Mouse (Mus musculus) neural tube, embryonic 15.5 days (tissue): ENCODE results near the gene Pcsk2. TPM values are rescaled to one million over a fixed set of nuclear protein-coding genes. Genes with fewer than 3 reads are reported as not detected.
A peak's percentile ranks its signal among the peaks of the same experiment; 100 is the strongest.

ENCODE experiments used
- ATAC-seq: fragments of 200-750 bp; cut with Nextera tagmentation; 2 replicates; pipeline ENCODE4 v1.8.0; 2017; ENCODE audit warnings: mild to moderate bottlenecking, moderate TSS enrichment, moderate library complexity; ENCODE audit not compliant: low FRiP score
- H3K27ac ChIP-seq: fragments of 300-500 bp; sonication (generic); replicated peaks from 2 replicates; pipeline ENCODE4 v1.5.1; 2015; ENCODE audit warnings: mild to moderate bottlenecking, inconsistent platforms
- H3K27me3 ChIP-seq: fragments of 300-500 bp; sonication (generic); replicated peaks from 2 replicates; pipeline ENCODE4 v1.6.1; 2015; ENCODE audit warnings: inconsistent platforms
- H3K36me3 ChIP-seq: fragments of 300-500 bp; sonication (generic); 2 replicates; pipeline ENCODE4 v1.6.1; 2015; ENCODE audit warnings: inconsistent platforms
- H3K4me1 ChIP-seq: fragments of 300-500 bp; sonication (generic); 2 replicates; pipeline ENCODE4 v1.6.1; 2015; ENCODE audit warnings: inconsistent platforms
- H3K4me2 ChIP-seq: fragments of 300-500 bp; sonication (generic); 2 replicates; pipeline ENCODE4 v1.6.1; 2015; ENCODE audit warnings: inconsistent platforms, mild to moderate bottlenecking, moderate library complexity
- H3K4me3 ChIP-seq: fragments of 300-500 bp; sonication (generic); replicated peaks from 2 replicates; pipeline ENCODE4 v1.5.1; 2015; ENCODE audit warnings: mild to moderate bottlenecking, inconsistent platforms
- H3K9ac ChIP-seq: fragments of 300-500 bp; sonication (generic); replicated peaks from 2 replicates; pipeline ENCODE4 v1.6.1; 2015; ENCODE audit warnings: mild to moderate bottlenecking, inconsistent platforms
- H3K9me3 ChIP-seq: fragments of 300-500 bp; sonication (generic); replicated peaks from 2 replicates; pipeline ENCODE4 v1.6.1; 2016; ENCODE audit warnings: inconsistent platforms
- WGBS: fragments of 180-500 bp; shearing (Covaris S2); methylation state at CpG from one replicate; pipeline ENCODE4 v1.1.7; 2015; ENCODE audit warnings: mixed read lengths; 5-methylcytosine and 5-hydroxymethylcytosine counted together
- polyA plus RNA-seq: library from polyadenylated mRNA; unstranded; fragments of >200 nt; fragmentation: Nextera tagmentation; extraction: Ambion mirVana; gene quantifications from 2 replicates; pipeline ENCODE4 v1.2.1, GENCODE M21; 2015

The Pcsk2 gene
- polyA plus RNA-seq, 1 experiment from 2014 or later: 28.2 TPM

GRCm38 (mm10) chr2:143585341-143585740, 39.4 kb downstream of the Pcsk2 start:
- ATAC-seq: peak; percentile 56
- 0 out of 2 replicates have a peak, but pooled peaks cover 5% of the 10 kb centered on the region for H3K4me1 ChIP-seq
- H3K36me3 ChIP-seq: no peaks in the 10 kb centered on the region
- WGBS: 42% methylated on average over 6 of the region's 6 CpGs
- H3K9ac ChIP-seq: no peak overlapping the region
- no peaks in the 10 kb centered on the region for H3K27me3 ChIP-seq
- H3K4me2 ChIP-seq: no peak overlapping the region
- H3K4me3 ChIP-seq: no peak overlapping the region
- no peak overlapping the region for H3K27ac ChIP-seq
- no peaks in the 10 kb centered on the region for H3K9me3 ChIP-seq

DNA sequence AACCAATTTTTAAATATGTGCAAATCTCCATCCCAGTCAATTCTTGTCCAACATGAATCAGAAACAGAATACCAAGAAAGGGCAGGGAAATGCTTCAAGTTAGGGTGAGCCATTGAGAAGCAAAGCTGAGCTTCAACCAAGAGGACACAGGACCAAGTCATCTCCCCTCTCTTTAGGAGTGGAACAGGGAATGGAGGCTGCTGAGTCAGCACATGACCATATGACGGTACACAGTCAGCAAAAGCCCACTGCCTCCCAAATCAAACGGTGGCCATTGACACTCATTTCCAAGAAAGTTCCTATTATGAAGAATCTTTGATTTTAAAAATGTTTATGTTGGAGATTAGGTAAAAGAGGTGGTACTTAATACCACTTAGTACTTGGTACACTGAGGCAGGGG, 44.4 kb downstream of the Pcsk2 start:
- Histone ChIP-seq H3K9ac (no peak overlapping the region), H3K36me3 (no peaks in the 10 kb centered on the region), H3K4me1 (0 out of 2 replicates have a peak, but pooled peaks cover 3% of the 10 kb centered on the region), H3K4me2 (no peak overlapping the region), H3K4me3 (no peak overlapping the region), H3K9me3 (no peaks in the 10 kb centered on the region), H3K27ac (no peak overlapping the region), H3K27me3 (no peaks in the 10 kb centered on the region)
- 96% methylated on average over 2 of the region's 2 CpGs for WGBS
- ATAC-seq: no peak

GRCm38 (mm10) chr2:143603071-143603470, 57.1 kb downstream of the Pcsk2 start:
- no peaks in the 10 kb centered on the region for H3K9me3 ChIP-seq
- no peak overlapping the region for H3K27ac ChIP-seq
- H3K4me3 ChIP-seq: no peak overlapping the region
- 40% methylated on average over 3 of the region's 3 CpGs for WGBS
- H3K4me1 ChIP-seq: no peaks in the 10 kb centered on the region
- ATAC-seq: no peak
- H3K4me2 ChIP-seq: no peak overlapping the region
- H3K36me3 ChIP-seq: no peaks in the 10 kb centered on the region
- no peak overlapping the region for H3K9ac ChIP-seq
- H3K27me3 ChIP-seq: no peaks in the 10 kb centered on the region

DNA sequence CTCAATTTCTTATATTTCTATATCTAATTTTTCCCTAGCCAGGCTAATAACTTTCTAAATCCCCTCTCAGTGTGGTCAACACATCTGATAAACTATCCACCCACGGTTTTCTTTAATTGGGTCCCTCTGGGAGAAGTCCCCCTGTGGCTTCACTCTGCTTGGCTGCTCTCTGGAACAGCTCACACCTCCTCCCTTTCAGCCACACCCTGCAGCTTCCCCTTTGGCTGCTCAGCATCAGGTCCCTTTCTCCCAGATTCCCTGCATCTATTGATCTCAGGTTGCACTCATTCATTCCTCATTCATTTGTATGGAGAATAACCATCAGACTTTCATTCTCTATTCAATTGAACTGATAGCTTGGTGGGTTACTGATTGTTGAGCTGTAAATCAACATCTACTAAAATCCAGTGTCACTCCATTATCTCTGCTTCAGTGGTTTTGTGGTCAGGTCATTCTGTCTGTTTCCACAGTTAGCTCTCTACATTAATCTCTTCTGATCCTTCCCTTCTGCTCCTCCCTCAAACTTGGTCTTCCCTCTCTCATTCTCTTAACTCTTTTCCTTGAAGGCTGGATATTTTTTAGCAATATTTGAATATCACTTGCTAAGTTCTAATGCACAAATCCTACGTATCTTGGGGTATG, 58.0 kb downstream of the Pcsk2 start:
- H3K9me3 ChIP-seq: no peaks in the 10 kb centered on the region
- no peak overlapping the region for H3K9ac ChIP-seq
- no peak for ATAC-seq
- no peak overlapping the region for H3K4me3 ChIP-seq
- H3K27ac ChIP-seq: no peak overlapping the region
- no peaks in the 10 kb centered on the region for H3K27me3 ChIP-seq
- H3K4me1 ChIP-seq: no peaks in the 10 kb centered on the region
- WGBS: 50% methylated on average over 2 of the region's 2 CpGs
- H3K36me3 ChIP-seq: no peaks in the 10 kb centered on the region
- no peak overlapping the region for H3K4me2 ChIP-seq

- Histone ChIP-seq H3K4me1 (no peaks in the 10 kb centered on the region; the same call in 1 of the 2 replicates), H3K9ac (no peak overlapping the region), H3K27me3 (no peaks in the 10 kb centered on the region), H3K27ac (no peak overlapping the region), H3K4me3 (no peak overlapping the region), H3K36me3 (no peaks in the 10 kb centered on the region), H3K4me2 (no peak overlapping the region), H3K9me3 (no peaks in the 10 kb centered on the region)
- 63% methylated on average over 9 of the region's 9 CpGs for WGBS
- ATAC-seq: no peak
Measured at GRCm38 (mm10) chr2:143610355-143611331, 64.7 kb downstream of the Pcsk2 start.

DNA sequence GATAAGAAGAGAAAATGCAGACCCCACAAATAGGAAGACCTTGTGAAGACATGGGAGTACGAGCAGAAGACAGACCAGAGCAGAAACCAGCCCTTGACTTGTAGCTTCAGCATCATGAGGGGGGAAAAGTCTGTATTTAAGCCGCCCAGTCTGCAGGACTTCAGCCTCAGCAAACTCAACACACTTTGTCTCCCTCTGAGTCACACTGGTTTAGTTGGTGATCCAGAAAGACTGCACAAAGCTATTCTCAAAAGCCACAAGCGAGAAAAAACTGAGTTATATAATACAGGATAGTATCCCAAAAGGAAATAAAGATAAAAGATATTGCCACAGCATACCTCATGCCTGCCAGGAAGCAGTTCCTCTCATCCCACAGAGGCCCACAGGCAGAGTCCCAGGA, 67.5 kb downstream of the Pcsk2 start:
- Histone ChIP-seq H3K36me3 (no peaks in the 10 kb centered on the region), H3K27ac (no peak overlapping the region), H3K9ac (no peak overlapping the region), H3K9me3 (no peaks in the 10 kb centered on the region), H3K4me3 (no peak overlapping the region), H3K4me2 (no peak overlapping the region), H3K27me3 (no peaks in the 10 kb centered on the region), H3K4me1 (no peaks in the 10 kb centered on the region; the same call in 1 of the 2 replicates)
- no peak for ATAC-seq
- 86% methylated on average over 3 of the region's 3 CpGs for WGBS

- no peak overlapping the region for H3K9ac ChIP-seq
- H3K4me3 ChIP-seq: no peak overlapping the region
- H3K27me3 ChIP-seq: no peaks in the 10 kb centered on the region
- H3K36me3 ChIP-seq: no peaks in the 10 kb centered on the region
- no peak for ATAC-seq
- H3K27ac ChIP-seq: no peak overlapping the region
- WGBS: 64% methylated on average over 5 of the region's 5 CpGs
- H3K9me3 ChIP-seq: no peaks in the 10 kb centered on the region
- no peak overlapping the region for H3K4me2 ChIP-seq
- no peaks in the 10 kb centered on the region; the same call in 1 of the 2 replicates for H3K4me1 ChIP-seq
Measured at GRCm38 (mm10) chr2:143614775-143615174, 68.8 kb downstream of the Pcsk2 start.

GRCm38 (mm10) chr2:143620916-143621315, 75.0 kb downstream of the Pcsk2 start:
- no peaks in the 10 kb centered on the region for H3K4me1 ChIP-seq
- no peak overlapping the region for H3K9ac ChIP-seq
- H3K4me2 ChIP-seq: no peak overlapping the region
- no peak for ATAC-seq
- WGBS: 49% methylated on average over 3 of the region's 3 CpGs
- no peaks in the 10 kb centered on the region for H3K9me3 ChIP-seq
- no peaks in the 10 kb centered on the region for H3K27me3 ChIP-seq
- H3K27ac ChIP-seq: no peak overlapping the region
- H3K36me3 ChIP-seq: no peaks in the 10 kb centered on the region
- H3K4me3 ChIP-seq: no peak overlapping the region

- Histone ChIP-seq H3K27ac (no peak overlapping the region), H3K4me1 (no peaks in the 10 kb centered on the region), H3K4me3 (no peak overlapping the region), H3K9me3 (no peaks in the 10 kb centered on the region), H3K9ac (no peak overlapping the region), H3K36me3 (no peaks in the 10 kb centered on the region), H3K4me2 (no peak overlapping the region), H3K27me3 (no peaks in the 10 kb centered on the region)
- 67% methylated on average over 3 of the region's 3 CpGs for WGBS
- no peak for ATAC-seq
Measured at GRCm38 (mm10) chr2:143623916-143624315, 78.0 kb downstream of the Pcsk2 start.

DNA sequence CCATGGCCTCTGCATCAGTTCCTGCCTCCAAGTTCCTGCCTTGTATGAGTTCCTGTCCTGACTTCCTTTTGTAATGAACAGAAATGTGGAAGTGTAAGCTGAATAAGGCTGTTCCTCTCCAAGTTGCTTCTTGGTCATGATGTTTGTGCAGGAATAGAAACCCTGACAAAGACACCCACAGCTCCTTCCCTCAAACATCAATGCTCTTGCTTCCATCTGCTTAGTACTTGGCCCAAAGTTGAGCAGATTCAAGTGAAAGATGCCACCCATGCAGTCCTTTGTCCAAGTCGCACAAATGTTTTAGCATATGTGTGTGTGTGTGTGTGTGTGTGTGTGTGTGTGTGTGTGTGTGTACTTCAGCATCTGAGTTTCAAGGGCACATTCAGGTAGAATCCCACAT, 97.3 kb downstream of the Pcsk2 start:
- Histone ChIP-seq H3K4me3 (no peak overlapping the region), H3K36me3 (no peaks in the 10 kb centered on the region), H3K9me3 (no peaks in the 10 kb centered on the region), H3K4me1 (0 out of 2 replicates have a peak, but pooled peaks cover 4% of the 10 kb centered on the region), H3K4me2 (no peak overlapping the region), H3K27me3 (no peaks in the 10 kb centered on the region), H3K27ac (no peak overlapping the region), H3K9ac (no peak overlapping the region)
- ATAC-seq: no peak
- WGBS: 80% methylated on average over 1 of the region's 1 CpGs

DNA sequence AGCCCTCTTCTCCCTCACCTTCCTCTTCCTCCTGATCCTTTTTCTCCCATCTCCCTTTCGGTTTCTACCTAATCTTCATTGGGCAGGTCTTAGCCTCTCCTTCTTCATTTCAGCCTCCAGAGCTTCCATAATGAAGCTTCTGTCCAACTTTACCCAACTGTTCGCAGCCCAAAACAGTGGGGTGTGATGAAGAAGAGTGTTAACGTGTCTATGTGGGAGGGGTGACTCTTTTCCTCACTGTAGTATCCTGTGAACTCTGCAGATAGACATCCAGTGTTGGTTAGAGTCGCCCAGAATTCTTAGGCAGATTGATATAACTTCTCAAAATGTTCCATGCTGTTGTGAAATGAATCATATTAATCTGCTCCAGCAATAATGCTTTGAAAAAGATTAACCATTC, 98.4 kb downstream of the Pcsk2 start:
- H3K4me1 ChIP-seq: 0 out of 2 replicates have a peak, but pooled peaks cover 4% of the 10 kb centered on the region
- no peak overlapping the region for H3K27ac ChIP-seq
- H3K27me3 ChIP-seq: no peaks in the 10 kb centered on the region
- ATAC-seq: no peak
- no peak overlapping the region for H3K4me2 ChIP-seq
- WGBS: 84% methylated on average over 4 of the region's 4 CpGs
- no peak overlapping the region for H3K4me3 ChIP-seq
- no peaks in the 10 kb centered on the region for H3K36me3 ChIP-seq
- H3K9ac ChIP-seq: no peak overlapping the region
- no peaks in the 10 kb centered on the region for H3K9me3 ChIP-seq

DNA sequence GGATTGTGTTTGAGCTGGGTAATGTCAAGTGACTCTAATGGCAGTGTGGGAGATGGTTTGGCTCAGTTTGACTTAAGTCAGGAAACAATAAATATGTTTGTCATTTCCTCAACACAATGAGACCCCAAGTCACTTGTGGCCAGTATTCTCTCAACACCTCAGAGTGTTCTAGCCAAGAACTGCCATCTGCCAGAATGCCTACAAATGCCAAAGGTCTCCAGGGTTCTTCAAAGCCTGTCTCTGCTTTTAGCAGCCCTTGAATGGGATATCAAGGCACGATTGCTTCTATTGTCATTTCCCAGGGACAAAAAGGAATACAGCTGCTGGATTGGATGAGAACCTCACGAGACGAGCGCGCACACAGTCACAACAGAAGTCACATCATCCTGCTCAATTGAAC, 100.0 kb downstream of the Pcsk2 start:
- 0 out of 2 replicates have a peak, but pooled peaks cover 4% of the 10 kb centered on the region for H3K4me1 ChIP-seq

More for the DNA sequence above, 100.0 kb downstream of the Pcsk2 start:
- no peaks in the 10 kb centered on the region for H3K27me3 ChIP-seq
- H3K4me3 ChIP-seq: no peak overlapping the region
- whole genome bisulfite sequencing: 55% methylated on average over 5 of the region's 5 CpGs
- H3K9me3 ChIP-seq: no peaks in the 10 kb centered on the region
- no peak for ATAC-seq
- no peak overlapping the region for H3K27ac ChIP-seq
- no peaks in the 10 kb centered on the region for H3K36me3 ChIP-seq
- no peak overlapping the region for H3K9ac ChIP-seq
- H3K4me2 ChIP-seq: no peak overlapping the region
